Mouse (Mus musculus) CH12.LX (cell line): ENCODE results near the gene Cd163l1. TPM values are rescaled to one million over a fixed set of nuclear protein-coding genes. Genes with fewer than 3 reads are reported as not detected.

ENCODE experiments used
- DNase-seq: peaks from one replicate; pipeline ENCODE4 v3.0.0-alpha.2; 2013; ENCODE audit errors: extremely low read depth
- H3K27ac ChIP-seq: 2 replicates; pipeline ENCODE4 v1.5.1; 2012; ENCODE audit warnings: low read depth, mild to moderate bottlenecking, control low read depth, moderate library complexity; ENCODE audit not compliant: insufficient read depth
- H3K27me3 ChIP-seq: replicated peaks from 2 replicates; pipeline ENCODE3; 2012; ENCODE audit warnings: inconsistent platforms
- H3K36me3 ChIP-seq, 2 experiments: replicated peaks in 1 of 2; 2 replicates each; pipeline versions ENCODE3 to v1.6.1; 2012; ENCODE audit warnings: inconsistent platforms in 1 of 2, low read length in 1 of 2, mild to moderate bottlenecking in 1 of 2, mixed read lengths in 1 of 2, moderate library complexity in 1 of 2; ENCODE audit not compliant: control insufficient read depth in 1 of 2, insufficient read depth in 1 of 2
- H3K4me1 ChIP-seq, 2 experiments: 2 replicates each; pipeline ENCODE4 v1.6.1; 2012; ENCODE audit warnings: inconsistent platforms in 1 of 2, moderate library complexity in 1 of 2; ENCODE audit not compliant: insufficient read depth in 2 of 2, control insufficient read depth in 1 of 2
- H3K4me2 ChIP-seq: 2 replicates; pipeline ENCODE4 v1.6.1; 2012; ENCODE audit warnings: low read depth, mild to moderate bottlenecking, control low read depth; ENCODE audit not compliant: poor library complexity, insufficient read depth, severe bottlenecking
- H3K4me3 ChIP-seq, 3 experiments: fragments of 150-350 bp in 1 of 3; sonication (generic) in 1 of 3; replicated peaks in 1 of 3; 2 replicates each; pipeline versions ENCODE3 to v1.5.1; 2011 to 2012; ENCODE audit warnings: low read depth in 2 of 3, low read length in 2 of 3, mild to moderate bottlenecking in 2 of 3, moderate library complexity in 2 of 3, control low read depth in 1 of 3, improper control_type of control experiment in 1 of 3, inconsistent platforms in 1 of 3, mixed read lengths in 1 of 3; ENCODE audit not compliant: poor library complexity in 1 of 3
- H3K79me2 ChIP-seq: replicated peaks from 2 replicates; pipeline ENCODE4 v1.6.1; 2012; ENCODE audit warnings: mild to moderate bottlenecking, moderate library complexity; ENCODE audit not compliant: control insufficient read depth, poor library complexity, insufficient read depth, severe bottlenecking; ENCODE audit errors: extremely low read depth
- H3K9ac ChIP-seq: 2 replicates; pipeline ENCODE4 v1.6.1; 2012; ENCODE audit warnings: low read depth, mild to moderate bottlenecking, control low read depth, moderate library complexity; ENCODE audit not compliant: insufficient read depth
- H3K9me3 ChIP-seq: replicated peaks from 2 replicates; pipeline ENCODE3; 2012; ENCODE audit warnings: low read length, inconsistent platforms, mixed read lengths
- ELF1 ChIP-seq: IDR thresholded peaks from 2 replicates; pipeline ENCODE4 v1.6.1; 2014; ENCODE audit warnings: low read depth, mild to moderate bottlenecking, inconsistent platforms, low read length, improper control_type of control experiment
- HCFC1 ChIP-seq: IDR thresholded peaks from 2 replicates; pipeline ENCODE4 v1.6.1; 2012; ENCODE audit warnings: low read depth, mild to moderate bottlenecking, inconsistent platforms, low read length, improper control_type of control experiment
- MAX ChIP-seq: IDR thresholded peaks from 2 replicates; pipeline ENCODE4 v1.6.1; 2011; ENCODE audit warnings: low read length, improper control_type of control experiment
- MEF2A ChIP-seq: IDR thresholded peaks from 2 replicates; pipeline ENCODE4 v1.6.1; 2014; ENCODE audit warnings: low read depth, mild to moderate bottlenecking, inconsistent platforms, low read length, improper control_type of control experiment, borderline replicate concordance
- PAX5 ChIP-seq: IDR thresholded peaks from 2 replicates; pipeline ENCODE4 v1.6.1; 2012; ENCODE audit warnings: low read length, inconsistent platforms, mixed read lengths
- POLR2AphosphoS2 ChIP-seq: IDR thresholded peaks from 2 replicates; pipeline ENCODE4 v1.6.1; 2011; ENCODE audit warnings: low read depth, low read length, improper control_type of control experiment
- RCOR1 ChIP-seq: conservative IDR thresholded peaks from 2 replicates; pipeline ENCODE4 v1.6.1; 2012; ENCODE audit warnings: low read depth, mild to moderate bottlenecking, inconsistent platforms, low read length, improper control_type of control experiment
- SIN3A ChIP-seq: IDR thresholded peaks from 2 replicates; pipeline ENCODE4 v1.6.1; 2012; ENCODE audit warnings: low read length, improper control_type of control experiment, inconsistent platforms
- UBTF ChIP-seq: IDR thresholded peaks from 2 replicates; pipeline ENCODE4 v1.6.1; 2012; ENCODE audit warnings: low read depth, mild to moderate bottlenecking, inconsistent platforms, low read length, improper control_type of control experiment, moderate library complexity
- USF2 ChIP-seq: conservative IDR thresholded peaks from 2 replicates; pipeline ENCODE4 v1.6.1; 2011; ENCODE audit warnings: low read depth, low read length, improper control_type of control experiment
- ZC3H11A ChIP-seq: IDR thresholded peaks from 2 replicates; pipeline ENCODE4 v1.6.1; 2012; ENCODE audit warnings: low read depth, mild to moderate bottlenecking, inconsistent platforms, low read length, improper control_type of control experiment
- ZNF384 ChIP-seq: IDR thresholded peaks from 2 replicates; pipeline ENCODE4 v1.6.1; 2012; ENCODE audit warnings: low read depth, low read length, improper control_type of control experiment, inconsistent platforms
- dilution Hi-C: fragments of 300-500 bp; cut with MboI; formaldehyde crosslinking; loops from 2 replicates; pipeline ENCODE4 v1.14.3; 2020; ENCODE audit warnings: low sequenced_read_pairs; ENCODE audit not compliant: extremely low pct_unique_long_range_greater_than_20kb, extremely low pct_ligation_motif_present
- in situ Hi-C: fragments of 300-500 bp; cut with MboI; formaldehyde crosslinking; loops from 3 replicates; pipeline ENCODE4 v1.14.3; 2019; ENCODE audit warnings: low sequenced_read_pairs, low pct_ligation_motif_present, low pct_unique_long_range_greater_than_20kb, mixed read lengths
- polyA plus RNA-seq: library from polyadenylated mRNA; unstranded; fragments of >175 nt; gene quantifications from 2 replicates; pipeline ENCODE4 v1.2.1, GENCODE M21; 2012; ENCODE audit warnings: low read depth; ENCODE audit not compliant: insufficient read length
- total RNA-seq, 2 experiments: library from RNA; depleted of rRNA; stranded (reverse); fragments of 300-350 nt in 1 of 2; fragments of >200 nt in 1 of 2; gene quantifications; 2 replicates each; pipeline ENCODE4 v1.2.3; 2012 to 2014

Cd163l1 gene
- total and polyA plus RNA-seq, 3 experiments, result not detected

DNA sequence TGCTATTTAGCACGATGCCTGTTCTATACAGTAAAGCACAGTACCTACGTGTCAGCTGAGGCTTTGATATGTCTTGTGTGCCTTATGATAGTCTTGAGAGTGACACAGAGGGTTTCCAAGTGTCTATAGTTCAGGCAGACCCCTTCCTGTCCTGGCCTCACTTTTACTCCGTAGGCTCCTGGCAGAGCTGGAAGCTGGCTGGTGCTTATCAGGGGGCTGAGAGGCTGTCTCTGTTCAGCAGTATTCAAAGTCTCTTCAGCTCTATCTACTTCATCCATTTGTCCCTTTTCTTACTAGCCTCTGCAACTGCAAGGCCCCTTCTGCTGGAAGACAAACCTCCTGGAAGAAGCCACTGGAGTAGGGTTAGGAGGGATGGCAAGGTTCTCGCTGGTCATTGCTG lies 17.0 kb upstream of the Cd163l1 start:
- Histone ChIP-seq H3K36me3 (no peaks in the 10 kb centered on the region), H3K9me3 (no peaks in the 10 kb centered on the region), H3K27me3 (peaks cover 98% of the 10 kb centered on the region), H3K79me2 (no peaks in the 10 kb centered on the region), H3K4me1 (no peaks in the 10 kb centered on the region)
- dilution Hi-C loops, result no loop called here
- no peak for TF ChIP-seq POLR2AphosphoS2
- no peak for TF ChIP-seq MEF2A
- TF ChIP-seq ZC3H11A, result no peak
- no peak for TF ChIP-seq ELF1
- no peak for TF ChIP-seq MAX
- no peak for TF ChIP-seq SIN3A
- TF ChIP-seq, all 38 proteins: peak for 0
- Histone ChIP-seq H3K9ac (no peak overlapping the region), H3K4me2 (no peak overlapping the region), H3K27ac (no peak overlapping the region), H3K4me3 (no peak overlapping the region)
- DNase-seq, result no peak
- in situ Hi-C loops, result no loop called here

DNA sequence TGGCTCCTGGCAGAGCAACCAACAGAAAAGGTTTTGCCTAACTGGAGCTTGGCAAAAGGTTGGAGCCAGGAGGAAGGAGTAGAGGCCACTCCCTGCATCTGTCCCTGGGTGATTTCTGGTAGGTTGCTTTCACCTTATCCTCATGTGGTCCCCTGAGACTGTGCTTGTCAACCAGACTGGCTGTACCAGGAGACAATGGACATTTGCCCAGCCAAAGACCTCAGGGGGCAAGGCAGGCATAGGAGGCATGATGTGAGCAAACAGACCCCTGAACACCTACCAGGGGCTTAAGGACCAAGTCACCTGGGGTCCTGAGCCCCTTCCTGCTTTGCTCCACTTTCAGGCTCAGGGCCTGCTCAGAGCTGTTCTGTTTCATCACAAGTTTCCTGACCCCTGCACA lies 12.2 kb upstream of the Cd163l1 start, which contains the start of gene Olfr524:
TSS of gene Olfr524 (minus strand) at position 101 of the 400 bp plus-strand sequence.
- no peak within 1 kb of the TSS for H3K27ac ChIP-seq
- TF ChIP-seq PAX5 (no peak), UBTF (no peak), USF2 (no peak), RCOR1 (no peak), MEF2A (no peak)
- in situ Hi-C loops, result no loop called here
- peaks cover 97% of the 10 kb centered on the region for H3K27me3 ChIP-seq
- H3K9ac ChIP-seq, result no peak within 1 kb of the TSS
- no peaks in the 10 kb centered on the region for H3K79me2 ChIP-seq
- dilution Hi-C loops, result no loop called here
- no peak for DNase-seq
- H3K9me3 ChIP-seq, result no peaks in the 10 kb centered on the region
- no peak within 1 kb of the TSS for H3K4me3 ChIP-seq
- H3K4me1 ChIP-seq, result no peaks in the 10 kb centered on the region
- no peak within 1 kb of the TSS for H3K4me2 ChIP-seq
- H3K36me3 ChIP-seq, result no peaks in the 10 kb centered on the region

DNA sequence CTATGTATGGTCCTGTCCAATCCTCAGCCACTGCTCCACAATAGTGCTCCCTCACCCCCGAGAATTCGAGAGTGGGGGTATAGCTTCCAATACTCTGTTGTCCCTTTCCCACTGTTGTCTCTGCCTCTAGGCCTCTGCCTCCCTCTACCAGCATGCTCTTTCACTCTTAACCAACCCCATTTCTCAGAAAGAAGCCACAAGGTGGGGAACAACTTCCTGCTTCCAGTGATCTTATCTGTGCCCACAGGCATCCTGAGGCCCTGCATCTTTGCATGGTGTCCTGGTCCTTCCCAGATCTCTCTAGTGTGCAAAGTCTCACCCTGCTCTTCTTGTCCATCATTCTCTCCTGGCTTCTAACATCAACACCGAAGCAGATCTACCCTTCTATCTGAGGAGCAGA lies 11.2 kb upstream of the Cd163l1 start:
- Histone ChIP-seq H3K4me1 (no peaks in the 10 kb centered on the region), H3K4me3 (no peak overlapping the region), H3K9me3 (no peaks in the 10 kb centered on the region), H3K27me3 (peaks cover 94% of the 10 kb centered on the region), H3K4me2 (no peak overlapping the region), H3K36me3 (no peaks in the 10 kb centered on the region), H3K9ac (no peak overlapping the region), H3K79me2 (no peaks in the 10 kb centered on the region), H3K27ac (no peak overlapping the region)
- in situ Hi-C loops, result no loop called here
- no peak for DNase-seq
- no peak for TF ChIP-seq HCFC1
- no peak for TF ChIP-seq ZNF384
- TF ChIP-seq MEF2A, result no peak
- dilution Hi-C loops, result no loop called here
